Comparison of ENCODE assay signal across 22 mouse cellular contexts in the genomic region with DNA sequence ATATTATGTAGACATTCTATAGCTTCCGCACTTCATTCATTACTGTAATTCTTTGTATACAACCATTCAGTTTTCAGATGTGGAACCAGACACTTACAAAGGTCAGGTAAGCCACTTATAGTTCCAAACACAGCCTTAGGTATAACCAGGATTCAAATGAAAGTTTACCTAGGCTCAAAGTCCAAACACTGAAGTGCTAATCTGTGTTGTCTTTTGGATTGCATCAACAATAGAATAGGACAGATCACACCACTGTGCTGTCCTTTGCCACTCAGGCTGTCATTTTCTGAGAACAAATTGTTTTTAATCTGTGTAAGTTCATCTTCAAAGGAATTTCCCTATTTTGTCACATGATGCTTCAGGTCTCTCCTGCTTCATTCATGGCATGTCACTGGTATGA.
"Had no signal": no experiment of that assay in that cellular context is flagged by ENCODE, and none has a peak within 500 bp of the region (broad histone marks: within the 10 kb centered on the region; RNA-seq: fewer than 3 reads in every experiment).

No protein-coding gene starts in this region.

- H3K27me3 ChIP-seq: heart, embryonic 12.5 days; hindbrain, embryonic 13.5 days; hindbrain, embryonic 15.5 days; limb, embryonic 13.5 days; limb, embryonic 15.5 days; liver, embryonic 13.5 days; liver, embryonic 15.5 days had no signal

- H3K9me3 ChIP-seq: heart, embryonic 10.5 days; heart, embryonic 12.5 days; hindbrain, embryonic 13.5 days; hindbrain, embryonic 15.5 days; limb, embryonic 13.5 days; limb, embryonic 15.5 days; liver, embryonic 13.5 days; liver, embryonic 15.5 days had no signal

- H3K4me2 ChIP-seq: heart, embryonic 12.5 days; hindbrain, embryonic 13.5 days; hindbrain, embryonic 15.5 days; limb, embryonic 13.5 days; limb, embryonic 15.5 days; liver, embryonic 13.5 days; liver, embryonic 15.5 days had no signal

- ATAC-seq: hindbrain, postnatal 0 days had no signal

- H3K4me3 ChIP-seq: gastrocnemius, adult 2 months; heart, embryonic 10.5 days; heart, embryonic 12.5 days; hindbrain, embryonic 13.5 days; hindbrain, embryonic 15.5 days; layer of hippocampus, adult 2 months; left cerebral cortex, adult 2 months; limb, embryonic 13.5 days; limb, embryonic 15.5 days; liver, embryonic 13.5 days; liver, embryonic 15.5 days had no signal

- DNase-seq: gastrocnemius, adult 2 months; gastrocnemius, postnatal 10 days; gastrocnemius, postnatal 25 days; heart, adult 18-20 months; heart, postnatal 10 days; kidney, adult 18-20 months; kidney, adult 8-10 months; kidney, postnatal 10 days; kidney, postnatal 25 days; kidney, postnatal 4 days; left cerebral cortex, postnatal 4 days; liver, embryonic 13.5 days had no signal

- H3K36me3 ChIP-seq: heart, embryonic 10.5 days; heart, embryonic 12.5 days; hindbrain, embryonic 13.5 days; hindbrain, embryonic 15.5 days; limb, embryonic 13.5 days; limb, embryonic 15.5 days; liver, embryonic 13.5 days; liver, embryonic 15.5 days had no signal

- H3K27ac ChIP-seq: gastrocnemius, adult 2 months; heart, embryonic 10.5 days; hindbrain, embryonic 13.5 days; hindbrain, embryonic 15.5 days; hindbrain, postnatal 0 days; layer of hippocampus, adult 2 months; left cerebral cortex, adult 2 months; limb, embryonic 13.5 days; limb, embryonic 15.5 days; liver, embryonic 13.5 days; liver, embryonic 15.5 days had no signal

- H3K4me1 ChIP-seq: heart, embryonic 10.5 days; hindbrain, embryonic 13.5 days; hindbrain, embryonic 15.5 days; limb, embryonic 13.5 days; limb, embryonic 15.5 days; liver, embryonic 13.5 days; liver, embryonic 15.5 days had no signal

- H3K9ac ChIP-seq: heart, embryonic 12.5 days; hindbrain, embryonic 13.5 days; hindbrain, embryonic 15.5 days; limb, embryonic 13.5 days; limb, embryonic 15.5 days; liver, embryonic 13.5 days; liver, embryonic 15.5 days had no signal
